Mouse (Mus musculus) midbrain, postnatal 0 days (tissue): ENCODE measurements around the gene Atrx. TPM values are rescaled to one million over a fixed set of nuclear protein-coding genes. Genes with fewer than 3 reads are reported as not detected.
"Not testable (repeated sequence)": the region's sequence is repeated elsewhere in the genome, so short reads cannot be mapped to it uniquely, and the experiment has no call there.

Experiments
- ATAC-seq: fragments of 200-750 bp; cut with Nextera tagmentation; 2 replicates; pipeline ENCODE4 v1.8.0; 2017; ENCODE audit warnings: moderate number of reproducible peaks, mild to moderate bottlenecking, moderate TSS enrichment, moderate library complexity; ENCODE audit not compliant: low FRiP score
- DNase-seq: peaks from one replicate; pipeline ENCODE4 v3.0.0-alpha.2; 2015; ENCODE audit warnings: low spot score
- H3K27ac ChIP-seq: fragments of 300-500 bp; sonication (generic); 2 replicates; pipeline ENCODE4 v1.5.1; 2014; ENCODE audit warnings: low read depth, mild to moderate bottlenecking, low read length, mixed read lengths
- H3K27me3 ChIP-seq: fragments of 300-500 bp; sonication (generic); 2 replicates; pipeline ENCODE4 v1.6.1; 2014; ENCODE audit warnings: low read length, control low read depth, mixed read lengths; ENCODE audit not compliant: insufficient read depth
- H3K36me3 ChIP-seq: fragments of 300-500 bp; sonication (generic); 2 replicates; pipeline ENCODE4 v1.6.1; 2014; ENCODE audit warnings: low read length, control low read depth, mixed read lengths; ENCODE audit not compliant: insufficient read depth
- H3K4me1 ChIP-seq: fragments of 300-500 bp; sonication (generic); 2 replicates; pipeline ENCODE4 v1.6.1; 2014; ENCODE audit warnings: mild to moderate bottlenecking, control low read depth, antibody characterized with exemption, low read length, mixed read lengths; ENCODE audit not compliant: insufficient read depth
- H3K4me2 ChIP-seq: fragments of 300-500 bp; sonication (generic); 2 replicates; pipeline ENCODE4 v1.6.1; 2014; ENCODE audit warnings: low read depth, mild to moderate bottlenecking, low read length, mixed read lengths; ENCODE audit not compliant: poor library complexity, severe bottlenecking
- H3K4me3 ChIP-seq: fragments of 300-500 bp; sonication (generic); 2 replicates; pipeline ENCODE4 v1.5.1; 2014; ENCODE audit warnings: low read depth, mild to moderate bottlenecking, low read length, moderate library complexity
- H3K9ac ChIP-seq: fragments of 300-500 bp; sonication (generic); replicated peaks from 2 replicates; pipeline ENCODE4 v1.6.1; 2014; ENCODE audit warnings: mild to moderate bottlenecking, low read length, moderate library complexity, mixed read lengths; ENCODE audit not compliant: poor library complexity, severe bottlenecking
- H3K9me3 ChIP-seq: fragments of 300-500 bp; sonication (generic); 2 replicates; pipeline ENCODE4 v1.6.1; 2016; ENCODE audit warnings: low read length, control low read depth
- CTCF ChIP-seq: IDR thresholded peaks from 2 replicates; pipeline ENCODE4 v1.5.1; 2016; ENCODE audit warnings: antibody characterized with exemption, mild to moderate bottlenecking
- WGBS: fragments of 180-500 bp; shearing (Covaris S2); extraction: QIAGEN DNeasy Blood & Tissue Kit; methylation state at CpG from one replicate; pipeline ENCODE4 v1.1.7; 2014; 5-methylcytosine and 5-hydroxymethylcytosine counted together
- polyA plus RNA-seq: library from polyadenylated mRNA; unstranded; fragments of >200 nt; fragmentation: Nextera tagmentation; extraction: Ambion mirVana; gene quantifications from 2 replicates; pipeline ENCODE4 v1.2.1, GENCODE M21; 2015
- total RNA-seq: library from RNA; depleted of rRNA; stranded (reverse); fragments of >200 nt; gene quantifications from 2 replicates; pipeline ENCODE4 v1.2.3, GENCODE M21; 2014

The Atrx gene
- total and polyA plus RNA-seq, 2 experiments from 2014 or later: 238 to 295 TPM

DNA sequence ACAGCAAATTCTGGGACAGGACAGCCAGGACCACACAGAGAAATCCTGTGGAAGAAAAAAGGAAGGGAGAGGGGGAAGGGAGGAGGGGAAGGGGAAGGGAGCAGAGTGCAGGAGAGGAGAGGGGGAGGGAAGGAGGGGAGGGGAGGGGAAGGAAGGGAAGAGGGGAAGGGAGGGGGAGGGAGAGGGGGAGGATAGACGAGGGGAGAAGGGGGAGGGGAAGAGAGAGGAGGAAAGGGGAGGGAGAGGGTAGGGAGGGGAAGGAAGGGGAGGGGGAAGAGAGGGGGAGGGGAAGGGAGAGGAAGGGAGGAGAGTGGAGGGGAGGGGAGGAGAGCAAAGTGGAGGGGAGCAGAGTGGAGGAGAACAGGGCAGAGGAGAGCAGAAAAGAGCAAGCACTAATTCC lies 5.3 kb downstream of the Atrx start:
- TF ChIP-seq CTCF: no peak
- Histone ChIP-seq H3K4me3 (no peak overlapping the region), H3K27ac (no peak overlapping the region), H3K36me3 (no peaks in the 10 kb centered on the region), H3K9me3 (no peaks in the 10 kb centered on the region), H3K4me1 (no peaks in the 10 kb centered on the region), H3K9ac (no peak overlapping the region), H3K4me2 (no peak overlapping the region), H3K27me3 (no peaks in the 10 kb centered on the region)
- no peak for DNase-seq
- ATAC-seq: no peak
- 100% methylated on average over 1 of the region's 1 CpGs for WGBS

DNA sequence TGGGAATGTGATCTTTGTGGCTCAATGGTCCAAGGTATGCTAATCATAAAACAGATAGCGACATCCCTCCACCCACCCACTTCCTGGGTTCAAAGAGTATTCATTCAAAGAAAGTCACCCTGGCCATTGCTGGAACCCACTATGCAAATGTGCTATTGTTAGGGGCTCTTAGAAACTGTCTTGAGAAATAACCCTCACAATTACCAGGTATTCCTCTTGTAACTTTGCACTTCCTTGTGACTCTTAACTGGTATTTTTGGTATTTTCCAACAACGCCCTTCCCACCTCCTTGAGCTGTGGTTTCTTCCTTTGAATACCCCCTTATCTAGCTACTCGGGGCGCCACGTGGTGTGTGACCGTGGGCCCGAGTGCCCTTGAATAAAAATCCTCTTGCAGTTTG lies 6.2 kb downstream of the Atrx start:
- H3K27me3 ChIP-seq, ATAC-seq, H3K4me2 ChIP-seq, H3K9ac ChIP-seq, H3K4me1 ChIP-seq, H3K36me3 ChIP-seq, H3K4me3 ChIP-seq, DNase-seq, H3K27ac ChIP-seq, H3K9me3 ChIP-seq: not testable (repeated sequence)
- 92% methylated on average over 7 of the region's 7 CpGs for WGBS

DNA sequence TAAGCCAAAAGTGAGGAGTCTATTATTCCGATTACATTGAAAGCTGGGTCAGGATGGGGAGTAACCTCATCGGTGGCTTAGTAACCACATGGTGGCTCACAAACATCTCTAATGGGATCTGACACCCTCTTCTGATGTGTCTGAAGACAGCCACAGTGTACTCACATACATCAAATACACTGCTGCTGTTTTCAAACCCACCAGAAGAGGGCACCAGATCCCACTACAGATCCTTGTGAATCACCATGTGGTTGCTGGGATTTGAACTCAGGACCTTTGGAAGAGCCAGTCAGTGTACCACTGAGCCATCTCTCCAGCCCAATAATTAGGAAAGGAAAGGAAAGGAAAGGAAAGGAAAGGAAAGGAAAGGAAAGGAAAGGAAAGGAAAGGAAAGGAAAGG lies 7.8 kb downstream of the Atrx start:
- no peak overlapping the region for H3K9ac ChIP-seq
- H3K36me3 ChIP-seq: no peaks in the 10 kb centered on the region
- peak; percentile 38 for TF ChIP-seq CTCF
- no peak overlapping the region for H3K4me3 ChIP-seq
- H3K27me3 ChIP-seq: no peaks in the 10 kb centered on the region
- H3K9me3 ChIP-seq: no peaks in the 10 kb centered on the region
- 96% methylated on average over 2 of the region's 2 CpGs for WGBS
- H3K4me1 ChIP-seq: no peaks in the 10 kb centered on the region
- H3K27ac ChIP-seq: no peak overlapping the region
- no peak for ATAC-seq
- H3K4me2 ChIP-seq: no peak overlapping the region
- no peak for DNase-seq

DNA sequence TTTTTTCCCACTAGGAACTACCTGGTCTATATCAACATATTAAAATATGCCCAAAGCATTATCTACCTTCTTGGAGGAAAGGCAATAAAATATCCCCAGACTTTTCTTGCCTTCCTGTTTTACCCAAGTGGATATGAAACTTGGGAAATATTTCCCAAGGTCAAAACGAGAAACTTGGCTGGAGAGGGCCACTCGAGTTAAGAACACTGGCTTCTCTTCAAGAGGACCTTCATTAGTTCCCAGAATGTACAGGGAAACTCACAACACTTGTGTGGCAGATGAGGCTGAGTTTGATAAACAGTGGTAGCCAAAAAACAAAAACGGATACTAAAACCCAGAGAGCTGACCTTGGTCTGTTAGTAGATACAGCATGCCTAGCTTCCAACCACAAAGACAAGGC lies 17.5 kb downstream of the Atrx start:
- H3K27me3 ChIP-seq: no peaks in the 10 kb centered on the region
- WGBS: 74% methylated on average over 3 of the region's 3 CpGs

DNA sequence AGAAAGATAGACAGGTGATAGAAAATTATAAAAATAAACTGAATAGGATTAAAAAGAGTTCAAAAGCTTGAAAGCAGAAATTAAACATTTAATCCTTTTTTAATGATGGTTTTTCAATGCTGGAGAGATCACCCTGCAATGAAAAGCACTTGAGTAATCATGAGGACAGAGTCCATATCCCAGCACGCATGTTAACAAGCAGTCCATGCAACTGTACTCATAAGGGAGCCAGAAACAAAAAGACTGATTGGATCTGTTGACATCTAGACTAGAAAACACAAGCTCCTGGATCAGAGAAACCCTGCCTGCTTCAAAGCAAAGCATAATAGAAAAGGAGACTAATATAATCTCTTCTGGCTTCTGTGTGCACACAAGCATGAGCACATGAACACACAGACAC lies 27.6 kb downstream of the Atrx start:
- H3K27ac ChIP-seq: no peak overlapping the region
- TF ChIP-seq CTCF: no peak
- ATAC-seq: no peak
- WGBS: 68% methylated on average over 1 of the region's 1 CpGs
- no peak overlapping the region for H3K9ac ChIP-seq
- H3K4me3 ChIP-seq: no peak overlapping the region
- H3K4me2 ChIP-seq: no peak overlapping the region
- H3K4me1 ChIP-seq: no peaks in the 10 kb centered on the region
- no peaks in the 10 kb centered on the region for H3K27me3 ChIP-seq
- no peaks in the 10 kb centered on the region for H3K36me3 ChIP-seq
- no peaks in the 10 kb centered on the region for H3K9me3 ChIP-seq
- no peak for DNase-seq

More for the DNA sequence above, 17.5 kb downstream of the Atrx start:
- Histone ChIP-seq H3K4me3 (no peak overlapping the region), H3K4me1 (no peaks in the 10 kb centered on the region), H3K27ac (no peak overlapping the region), H3K4me2 (no peak overlapping the region), H3K36me3 (no peaks in the 10 kb centered on the region), H3K9ac (no peak overlapping the region), H3K9me3 (no peaks in the 10 kb centered on the region)
- DNase-seq (no peak), ATAC-seq (no peak)
- TF ChIP-seq CTCF: no peak

DNA sequence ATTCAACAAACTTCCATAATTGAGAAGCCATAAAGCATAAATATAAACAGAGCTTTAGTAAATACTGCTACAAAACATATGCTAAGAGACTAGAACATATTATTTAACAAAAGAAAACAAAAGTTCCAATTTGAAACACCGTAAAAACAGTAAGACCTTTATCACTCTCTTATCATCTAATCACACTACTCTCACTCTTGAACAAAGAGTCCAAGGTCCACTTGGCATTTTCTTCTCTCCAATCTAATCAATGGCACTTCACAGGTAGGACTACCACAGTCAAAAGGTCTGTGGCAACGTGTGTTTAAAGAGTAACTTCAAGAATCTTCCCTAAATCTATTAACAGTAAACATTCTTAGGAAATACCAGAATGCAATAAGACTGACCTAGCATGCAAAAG lies 42.3 kb downstream of the Atrx start:
- no peak for TF ChIP-seq CTCF
- ATAC-seq (no peak), DNase-seq (no peak)
- 88% methylated on average over 2 of the region's 2 CpGs for WGBS
- Histone ChIP-seq H3K9ac (no peak overlapping the region), H3K9me3 (no peaks in the 10 kb centered on the region), H3K36me3 (no peaks in the 10 kb centered on the region), H3K4me3 (no peak overlapping the region), H3K4me2 (no peak overlapping the region), H3K4me1 (no peaks in the 10 kb centered on the region), H3K27ac (no peak overlapping the region), H3K27me3 (no peaks in the 10 kb centered on the region)

DNA sequence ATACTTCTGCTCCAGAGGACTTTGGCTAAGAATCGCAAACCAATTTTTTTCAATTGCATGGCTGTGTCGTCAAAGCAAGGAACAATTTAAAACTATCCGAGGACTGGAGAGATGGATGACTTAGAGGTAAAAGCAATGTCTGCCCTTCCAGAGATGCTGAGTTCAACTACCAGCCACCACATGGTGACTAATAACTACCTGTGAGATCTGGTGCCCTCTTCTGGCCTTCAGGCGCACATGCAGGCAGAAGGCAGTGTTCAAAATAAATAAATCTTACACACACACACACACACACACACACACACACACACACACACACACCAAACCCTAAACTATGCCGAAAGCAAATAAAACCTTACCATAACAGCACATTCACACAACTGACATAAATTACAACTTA lies 64.8 kb downstream of the Atrx start:
- no peak overlapping the region for H3K4me2 ChIP-seq
- H3K36me3 ChIP-seq: 0 out of 2 replicates have a peak, but pooled peaks cover 2% of the 10 kb centered on the region
- H3K9ac ChIP-seq: no peak overlapping the region
- TF ChIP-seq CTCF: peak; percentile 58
- no peaks in the 10 kb centered on the region for H3K4me1 ChIP-seq
- H3K9me3 ChIP-seq: no peaks in the 10 kb centered on the region
- no peak overlapping the region for H3K27ac ChIP-seq
- DNase-seq: peak; percentile 0
- H3K4me3 ChIP-seq: no peak overlapping the region
- WGBS: 87% methylated on average over 5 of the region's 5 CpGs
- ATAC-seq: no peak
- H3K27me3 ChIP-seq: no peaks in the 10 kb centered on the region
